Mouse (Mus musculus): Measurements from ENCODE around the gene Gabrr3. TPM values are rescaled to one million over a fixed set of nuclear protein-coding genes. Genes with fewer than 3 reads are reported as not detected.

The Gabrr3 gene
- total RNA-seq, 2 experiments from 2014 or later: 0.06 TPM; not detected in 1

- DNase-seq (ENCODE audit: low spot score): no peak
- intact Hi-C loops (cut with DNase I): no loop called here
Observed at GRCm38 (mm10) chr16:59463567-59463966, 56.4 kb downstream of the Gabrr3 start.

- no peak for DNase-seq (ENCODE audit: low spot score)
- intact Hi-C loops (cut with DNase I): no loop called here
Observed at GRCm38 (mm10) chr16:59463973-59464372, 56.8 kb downstream of the Gabrr3 start.

GRCm38 (mm10) chr16:59469846-59470245, 62.7 kb downstream of the Gabrr3 start:
- intact Hi-C loops (cut with DNase I): no loop called here
- DNase-seq (ENCODE audit: low spot score): no peak

GRCm38 (mm10) chr16:59471637-59472278, 64.6 kb downstream of the Gabrr3 start, which contains the start of gene Riox2:
TSS of gene Riox2 (plus strand) at chr16:59471775.
- intact Hi-C loops (cut with DNase I): no loop called here
- peak; percentile 63 for DNase-seq (ENCODE audit: low spot score)

GRCm38 (mm10) chr16:59472546-59472945, 65.4 kb downstream of the Gabrr3 start:
- no peak for DNase-seq (ENCODE audit: low spot score)
- intact Hi-C loops (cut with DNase I): no loop called here

GRCm38 (mm10) chr16:59474788-59475187, 67.7 kb downstream of the Gabrr3 start:
- intact Hi-C loops (cut with DNase I): loop anchor here (2.0 kb wide), 2 partner anchors 54 to 142 kb away; no protein-coding TSS in a partner anchor
- DNase-seq (ENCODE audit: low spot score): no peak

- intact Hi-C loops (cut with DNase I): no loop called here
Observed at GRCm38 (mm10) chr16:59477955-59478354, 70.8 kb downstream of the Gabrr3 start.

GRCm38 (mm10) chr16:59487239-59487638, 80.1 kb downstream of the Gabrr3 start:
- no peak for DNase-seq (ENCODE audit: low spot score)
- intact Hi-C loops (cut with DNase I): no loop called here

More at GRCm38 (mm10) chr16:59477955-59478354, 70.8 kb downstream of the Gabrr3 start:
- DNase-seq (ENCODE audit: low spot score): no peak

- intact Hi-C loops (cut with DNase I): no loop called here
- no peak for DNase-seq (ENCODE audit: low spot score)
Observed at GRCm38 (mm10) chr16:59487975-59488548, 80.9 kb downstream of the Gabrr3 start.

GRCm38 (mm10) chr16:59493199-59493598, 86.1 kb downstream of the Gabrr3 start:
- intact Hi-C loops (cut with DNase I): no loop called here
- no peak for DNase-seq (ENCODE audit: low spot score)

- intact Hi-C loops (cut with DNase I): no loop called here
- DNase-seq (ENCODE audit: low spot score): no peak
Observed at GRCm38 (mm10) chr16:59497947-59498346, 90.8 kb downstream of the Gabrr3 start.

- no peak for DNase-seq (ENCODE audit: low spot score)
- intact Hi-C loops (cut with DNase I): no loop called here
Observed at GRCm38 (mm10) chr16:59499180-59499579, 92.0 kb downstream of the Gabrr3 start.

GRCm38 (mm10) chr16:59509830-59510229, 102.7 kb downstream of the Gabrr3 start:
- intact Hi-C loops (cut with DNase I): no loop called here

More at GRCm38 (mm10) chr16:59509830-59510229, 102.7 kb downstream of the Gabrr3 start:
- DNase-seq (ENCODE audit: low spot score): no peak

Other genes with a start within 250 kb of the Gabrr3 start
- not detected for gene Olfr196, start 236.9 kb upstream of the Gabrr3 start, total RNA-seq (2021)
- gene Olfr198, start 203.8 kb upstream of the Gabrr3 start, total RNA-seq (2021): not detected
- not detected for gene Olfr199, start 187.6 kb upstream of the Gabrr3 start, total RNA-seq (2021)
- not detected for gene Olfr201, start 134.7 kb upstream of the Gabrr3 start, total RNA-seq (2021)
- gene Olfr202, start 120.5 kb upstream of the Gabrr3 start, total RNA-seq (2021): not detected
- gene Olfr203, start 108.5 kb upstream of the Gabrr3 start, total RNA-seq (2021): not detected
- gene Olfr204, start 89.1 kb upstream of the Gabrr3 start, total RNA-seq (2021): not detected
- gene Olfr205, start 76.2 kb upstream of the Gabrr3 start, total RNA-seq (2021): not detected
- not detected for gene Olfr206, start 58.1 kb upstream of the Gabrr3 start, total RNA-seq (2021)
- gene Olfr209, start 43.3 kb upstream of the Gabrr3 start, total RNA-seq (2021): not detected
- 10 to 100 TPM; 16.6 to 17.9 TPM for gene Riox2, start 64.4 kb downstream of the Gabrr3 start, total RNA-seq (2021)
- 10 to 100 TPM; 69.3 to 76.9 TPM for gene Crybg3, start 193.6 kb downstream of the Gabrr3 start, total RNA-seq (2021)
- gene Arl6, start 232.1 kb downstream of the Gabrr3 start, total RNA-seq (2021): 1 to 10 TPM; 4.5 to 5.1 TPM

Measured in heart, postnatal 25 days (tissue).